Mouse (Mus musculus) thymus, adult 2 months (tissue): ENCODE measurements around the gene Cbfa2t3.

Source experiments
- CTCF ChIP-seq: fragments of 200-500 bp; IDR thresholded peaks from 2 replicates; pipeline ENCODE4 v1.5.1; 2012; ENCODE audit warnings: mild to moderate bottlenecking, control low read depth, low read length, moderate library complexity, borderline replicate concordance; ENCODE audit not compliant: control insufficient read depth, poor library complexity, insufficient read depth; ENCODE audit errors: extremely low read depth
- POLR2A ChIP-seq: fragments of 200-500 bp; IDR thresholded peaks from 2 replicates; pipeline ENCODE4 v1.6.1; 2012; ENCODE audit warnings: mild to moderate bottlenecking, low read length, control low read depth, moderate library complexity; ENCODE audit not compliant: control insufficient read depth, poor library complexity, insufficient read depth; ENCODE audit errors: extremely low read depth

DNA sequence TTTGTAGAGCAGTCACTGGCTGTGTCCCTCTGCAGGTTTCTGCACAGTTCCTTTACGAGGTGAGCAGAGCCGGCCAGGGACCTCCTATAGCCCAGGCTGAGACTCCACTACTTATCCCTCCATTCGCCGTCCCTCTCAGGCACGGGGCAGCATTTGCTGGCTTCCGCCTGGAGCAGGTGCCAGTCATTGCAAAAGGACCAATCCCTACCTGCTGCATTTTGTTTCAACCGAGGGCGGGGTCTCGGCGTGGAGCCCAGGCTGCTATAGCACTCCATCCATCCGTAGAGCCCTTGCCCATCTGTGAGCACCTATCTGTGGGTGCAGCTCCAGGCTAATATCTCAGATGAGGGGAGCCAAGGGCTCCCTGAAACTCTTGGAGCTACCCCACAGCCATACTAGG is 28.9 kb downstream of the Cbfa2t3 start:
- TF ChIP-seq CTCF (no peak), POLR2A (no peak)
